Mouse (Mus musculus): ENCODE measurements around the gene Baiap2l1. TPM values are rescaled to one million over a fixed set of nuclear protein-coding genes. Genes with fewer than 3 reads are reported as not detected.

The Baiap2l1 gene
- polyA plus RNA-seq (2012; rRNA removed) = 6.9 and 7.4 TPM in 2 replicates
- 9.2 and 9.6 TPM in 2 replicates for polyA plus RNA-seq (2014; fragmentation: Nextera tagmentation; extraction: Ambion mirVana)

DNA sequence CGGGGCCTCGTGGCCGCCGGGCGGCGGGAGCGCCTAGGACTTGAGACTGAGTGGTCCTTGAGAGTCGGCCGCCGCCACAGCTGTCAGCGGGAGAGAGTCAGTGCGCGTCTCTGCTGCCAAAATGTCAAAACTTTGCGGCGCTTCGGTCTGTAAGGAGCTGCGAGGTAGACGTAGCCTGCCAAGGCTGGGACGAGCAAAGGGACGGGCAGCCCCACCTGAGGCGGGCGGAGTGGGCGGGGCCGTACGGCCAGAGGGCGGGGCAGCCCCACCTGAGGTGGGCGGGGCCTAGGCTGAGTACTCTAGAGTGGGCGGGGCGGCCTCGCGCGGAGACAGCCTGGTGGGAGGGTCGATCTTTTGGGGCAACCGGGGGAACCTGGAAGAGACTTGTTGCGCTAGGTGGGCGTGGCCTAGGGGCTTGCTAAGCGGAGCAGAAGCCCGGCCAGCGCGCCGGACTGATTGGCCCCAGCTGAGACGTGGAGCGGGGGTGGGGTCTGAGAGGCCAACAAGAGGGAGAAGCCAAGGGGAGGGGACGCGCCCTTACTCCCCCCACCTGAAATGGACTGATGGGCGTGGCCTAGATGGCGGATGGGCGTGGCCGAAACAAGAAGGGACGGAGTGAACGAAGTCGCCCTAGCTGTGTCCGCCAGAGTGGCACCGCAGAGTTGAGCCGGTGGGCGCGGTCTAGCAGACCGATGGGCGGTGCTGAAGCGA lies at the start of gene Baiap2l1:
Baiap2l1 (minus strand) TSS at position 232 of the 711 bp plus-strand sequence.
- H3K9ac ChIP-seq (ENCODE audit: low read depth, low read length, severe bottlenecking) = peak within 1 kb of the TSS; percentile 51
- peak; percentile 96 for DNase-seq (ENCODE audit: low spot score)
- peak within 1 kb of the TSS; percentile 50 for H3K4me3 ChIP-seq (replicated peaks; ENCODE audit: low read length)
- ATAC-seq (ENCODE audit: low FRiP score, low read depth) = peak; percentile 91
- WGBS = 0% methylated on average over 40 of the region's 60 CpGs
- H3K27ac ChIP-seq (replicated peaks; ENCODE audit: low read depth, low read length) = peak within 1 kb of the TSS; percentile 3; the same call in 1 of the 2 replicates
- no peaks in the 10 kb centered on the region for H3K36me3 ChIP-seq (ENCODE audit: control insufficient read depth, insufficient read depth, low read length)
- H3K9me3 ChIP-seq (ENCODE audit: control insufficient read depth, low read length) = no peaks in the 10 kb centered on the region
- H3K4me1 ChIP-seq (ENCODE audit: control insufficient read depth, insufficient read depth, low read length) = 0 out of 2 replicates have a peak, but pooled peaks cover 7% of the 10 kb centered on the region
- H3K27me3 ChIP-seq (ENCODE audit: control insufficient read depth, insufficient read depth, low read length) = no peaks in the 10 kb centered on the region
- peak within 1 kb of the TSS; percentile 74 for H3K4me2 ChIP-seq (replicated peaks; ENCODE audit: low read depth, low read length, severe bottlenecking)
- TF ChIP-seq POLR2A (IDR thresholded peaks at IDR 0.05; ENCODE audit: borderline replicate concordance, extremely low read depth, insufficient read depth, insufficient read length) = peak; percentile 26; the same call in 1 of the 2 replicates

DNA sequence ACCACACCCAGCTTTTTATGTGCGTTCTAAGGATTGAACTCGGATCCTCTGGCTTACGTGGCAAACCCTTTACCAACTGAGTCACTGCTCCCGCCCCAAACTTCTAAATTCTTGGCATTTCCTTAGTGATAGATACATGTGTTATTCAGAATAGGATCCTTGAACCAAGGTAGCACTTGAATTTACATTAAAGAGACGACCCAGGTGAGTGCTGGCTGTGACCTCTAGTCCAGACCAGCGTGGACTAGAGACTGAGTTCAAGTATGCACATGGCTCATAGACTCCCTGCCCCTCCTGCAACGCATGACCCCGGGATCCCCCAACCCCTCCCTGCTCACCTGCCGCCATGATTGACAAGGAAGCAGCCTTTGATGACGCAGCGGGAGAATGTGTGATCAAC lies 48.3 kb upstream of the Baiap2l1 start:
- Histone ChIP-seq H3K27ac (replicated peaks; ENCODE audit: low read depth, low read length) (no peak overlapping the region), H3K4me3 (replicated peaks; ENCODE audit: low read length) (no peak overlapping the region), H3K9ac (ENCODE audit: low read depth, low read length, severe bottlenecking) (no peak overlapping the region), H3K9me3 (ENCODE audit: control insufficient read depth, low read length) (no peaks in the 10 kb centered on the region), H3K4me1 (ENCODE audit: control insufficient read depth, insufficient read depth, low read length) (no peaks in the 10 kb centered on the region), H3K36me3 (ENCODE audit: control insufficient read depth, insufficient read depth, low read length) (no peaks in the 10 kb centered on the region), H3K27me3 (ENCODE audit: control insufficient read depth, insufficient read depth, low read length) (no peaks in the 10 kb centered on the region), H3K4me2 (replicated peaks; ENCODE audit: low read depth, low read length, severe bottlenecking) (no peak overlapping the region)
- ATAC-seq (ENCODE audit: low FRiP score, low read depth) (no peak), DNase-seq (ENCODE audit: low spot score) (no peak)
- 86% methylated on average over 11 of the region's 11 CpGs for WGBS
- TF ChIP-seq POLR2A (IDR thresholded peaks at IDR 0.05; ENCODE audit: borderline replicate concordance, extremely low read depth, insufficient read depth, insufficient read length) = no peak

DNA sequence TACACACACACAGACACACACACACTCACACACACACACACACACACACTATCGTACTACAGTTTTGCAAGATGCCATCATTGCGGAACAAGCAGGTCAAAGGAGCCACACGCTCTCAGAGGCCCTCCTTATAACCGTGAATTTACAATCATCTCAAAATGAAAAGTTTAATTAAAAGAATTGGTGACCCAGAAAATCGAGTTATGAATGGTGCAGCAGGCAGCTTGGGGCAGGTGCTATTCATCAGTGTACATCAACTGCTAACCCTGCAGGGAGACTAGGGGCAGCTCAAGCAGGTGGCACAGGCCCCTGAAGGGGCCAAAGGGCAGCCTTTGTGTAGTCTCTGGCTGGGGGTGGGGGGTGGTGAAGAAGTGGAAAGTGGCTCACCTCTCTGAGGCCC lies 42.9 kb upstream of the Baiap2l1 start:
- Histone ChIP-seq H3K9me3 (ENCODE audit: control insufficient read depth, low read length) (no peaks in the 10 kb centered on the region), H3K4me2 (replicated peaks; ENCODE audit: low read depth, low read length, severe bottlenecking) (no peak overlapping the region), H3K36me3 (ENCODE audit: control insufficient read depth, insufficient read depth, low read length) (no peaks in the 10 kb centered on the region), H3K4me1 (ENCODE audit: control insufficient read depth, insufficient read depth, low read length) (peaks cover 4% of the 10 kb centered on the region; the same call in 1 of the 2 replicates), H3K4me3 (replicated peaks; ENCODE audit: low read length) (no peak overlapping the region), H3K27me3 (ENCODE audit: control insufficient read depth, insufficient read depth, low read length) (no peaks in the 10 kb centered on the region), H3K27ac (replicated peaks; ENCODE audit: low read depth, low read length) (no peak overlapping the region), H3K9ac (ENCODE audit: low read depth, low read length, severe bottlenecking) (no peak overlapping the region)
- DNase-seq (ENCODE audit: low spot score) (no peak), ATAC-seq (ENCODE audit: low FRiP score, low read depth) (no peak)
- WGBS = 68% methylated on average over 5 of the region's 5 CpGs
- TF ChIP-seq POLR2A (IDR thresholded peaks at IDR 0.05; ENCODE audit: borderline replicate concordance, extremely low read depth, insufficient read depth, insufficient read length) = no peak

DNA sequence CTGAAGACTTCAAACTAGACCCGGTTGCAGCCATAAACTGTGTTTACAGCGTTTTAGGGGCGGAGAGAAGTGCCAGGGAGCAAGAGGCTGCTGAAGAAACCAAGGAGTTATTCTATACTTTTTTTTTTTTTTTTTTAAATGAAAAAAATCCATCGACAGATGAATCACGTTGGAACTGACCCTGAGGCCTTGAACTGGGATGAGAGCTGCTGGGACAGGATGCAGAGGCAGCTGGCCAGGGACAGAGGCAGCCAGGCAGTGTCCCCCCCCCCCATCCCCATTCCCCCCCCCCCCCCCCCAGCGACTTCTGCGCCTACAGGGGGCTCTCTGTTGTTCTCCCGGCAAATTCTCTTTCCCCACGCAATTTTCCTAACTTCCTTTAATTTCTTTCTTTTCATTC lies 39.7 kb upstream of the Baiap2l1 start:
- Histone ChIP-seq H3K27ac (replicated peaks; ENCODE audit: low read depth, low read length) (no peak overlapping the region), H3K9ac (ENCODE audit: low read depth, low read length, severe bottlenecking) (no peak overlapping the region), H3K4me3 (replicated peaks; ENCODE audit: low read length) (no peak overlapping the region), H3K27me3 (ENCODE audit: control insufficient read depth, insufficient read depth, low read length) (no peaks in the 10 kb centered on the region), H3K4me2 (replicated peaks; ENCODE audit: low read depth, low read length, severe bottlenecking) (no peak overlapping the region), H3K9me3 (ENCODE audit: control insufficient read depth, low read length) (no peaks in the 10 kb centered on the region), H3K36me3 (ENCODE audit: control insufficient read depth, insufficient read depth, low read length) (no peaks in the 10 kb centered on the region), H3K4me1 (ENCODE audit: control insufficient read depth, insufficient read depth, low read length) (peaks cover 4% of the 10 kb centered on the region; the same call in 1 of the 2 replicates)
- DNase-seq (ENCODE audit: low spot score) (no peak), ATAC-seq (ENCODE audit: low FRiP score, low read depth) (no peak)
- WGBS = 7% methylated on average over 8 of the region's 9 CpGs
- TF ChIP-seq POLR2A (IDR thresholded peaks at IDR 0.05; ENCODE audit: borderline replicate concordance, extremely low read depth, insufficient read depth, insufficient read length) = no peak

DNA sequence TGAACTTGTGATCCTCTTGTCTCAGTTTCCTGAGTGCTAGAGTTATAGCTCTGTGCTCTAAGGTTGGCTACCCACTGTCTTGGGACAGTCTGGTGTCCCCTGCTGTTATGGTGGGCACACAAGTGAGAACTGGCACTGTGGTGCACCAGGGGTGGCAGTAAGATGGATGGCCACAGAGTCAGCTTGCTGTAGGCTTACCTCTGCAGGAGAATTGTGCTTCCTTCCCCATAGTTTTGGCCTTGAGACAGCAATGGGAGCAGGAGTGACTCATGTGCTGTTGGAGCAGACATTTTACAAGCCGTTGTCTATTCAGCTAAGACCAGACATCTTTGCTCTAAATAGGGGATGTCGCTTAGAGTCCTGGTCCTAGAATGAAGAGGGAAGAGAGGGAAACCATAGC lies 36.2 kb upstream of the Baiap2l1 start:
- Histone ChIP-seq H3K4me2 (replicated peaks; ENCODE audit: low read depth, low read length, severe bottlenecking) (no peak overlapping the region), H3K4me3 (replicated peaks; ENCODE audit: low read length) (no peak overlapping the region), H3K4me1 (ENCODE audit: control insufficient read depth, insufficient read depth, low read length) (peaks cover 4% of the 10 kb centered on the region; the same call in 1 of the 2 replicates), H3K9ac (ENCODE audit: low read depth, low read length, severe bottlenecking) (no peak overlapping the region), H3K36me3 (ENCODE audit: control insufficient read depth, insufficient read depth, low read length) (no peaks in the 10 kb centered on the region), H3K27me3 (ENCODE audit: control insufficient read depth, insufficient read depth, low read length) (no peaks in the 10 kb centered on the region), H3K9me3 (ENCODE audit: control insufficient read depth, low read length) (no peaks in the 10 kb centered on the region), H3K27ac (replicated peaks; ENCODE audit: low read depth, low read length) (no peak overlapping the region)
- no peak for DNase-seq (ENCODE audit: low spot score)
- no peak for TF ChIP-seq POLR2A (IDR thresholded peaks at IDR 0.05; ENCODE audit: borderline replicate concordance, extremely low read depth, insufficient read depth, insufficient read length)
- ATAC-seq (ENCODE audit: low FRiP score, low read depth) = no peak
- WGBS = 92% methylated on average over 2 of the region's 2 CpGs

All from limb, embryonic 14.5 days (tissue).